Mouse (Mus musculus): ENCODE data around the gene Ncstn. TPM values are rescaled to one million over a fixed set of nuclear protein-coding genes. Genes with fewer than 3 reads are reported as not detected.

Gene Ncstn
- total RNA-seq, 4 experiments from 2014 or later, result 23.6 to 28.9 (median 24.8) TPM

GRCm38 (mm10) chr1:172072604-172073003 is 10.0 kb downstream of the Ncstn start:
- DNase-seq (ENCODE audit: low spot score in 2 of 2), result no peak

DNA sequence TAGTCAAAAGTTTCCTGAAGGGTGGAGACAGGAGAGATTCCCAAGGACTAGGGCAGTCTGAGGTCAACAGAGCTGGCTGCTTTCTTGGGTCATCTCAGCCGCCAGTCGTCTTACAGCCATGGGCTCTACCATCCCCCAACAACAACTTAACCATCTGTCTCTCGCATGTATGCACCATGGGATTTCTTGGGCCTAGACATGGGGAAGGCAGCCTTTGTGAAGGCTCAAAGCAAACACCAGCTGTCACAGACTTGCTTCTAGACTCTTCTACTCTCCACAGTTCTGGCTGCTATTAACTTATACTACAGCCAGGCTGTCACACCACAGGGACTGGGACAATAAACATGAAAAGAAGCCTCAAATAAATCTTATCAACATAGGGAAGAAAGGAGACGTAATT is 11.0 kb downstream of the Ncstn start:
- no peak for DNase-seq (ENCODE audit: low spot score in 2 of 2)

GRCm38 (mm10) chr1:172070227-172070626 is 12.4 kb downstream of the Ncstn start:
- DNase-seq (ENCODE audit: low spot score in 2 of 2), result no peak

- DNase-seq (ENCODE audit: low spot score in 2 of 2), result no peak
Observed at GRCm38 (mm10) chr1:172064613-172065141, 17.9 kb downstream of the Ncstn start.

DNA sequence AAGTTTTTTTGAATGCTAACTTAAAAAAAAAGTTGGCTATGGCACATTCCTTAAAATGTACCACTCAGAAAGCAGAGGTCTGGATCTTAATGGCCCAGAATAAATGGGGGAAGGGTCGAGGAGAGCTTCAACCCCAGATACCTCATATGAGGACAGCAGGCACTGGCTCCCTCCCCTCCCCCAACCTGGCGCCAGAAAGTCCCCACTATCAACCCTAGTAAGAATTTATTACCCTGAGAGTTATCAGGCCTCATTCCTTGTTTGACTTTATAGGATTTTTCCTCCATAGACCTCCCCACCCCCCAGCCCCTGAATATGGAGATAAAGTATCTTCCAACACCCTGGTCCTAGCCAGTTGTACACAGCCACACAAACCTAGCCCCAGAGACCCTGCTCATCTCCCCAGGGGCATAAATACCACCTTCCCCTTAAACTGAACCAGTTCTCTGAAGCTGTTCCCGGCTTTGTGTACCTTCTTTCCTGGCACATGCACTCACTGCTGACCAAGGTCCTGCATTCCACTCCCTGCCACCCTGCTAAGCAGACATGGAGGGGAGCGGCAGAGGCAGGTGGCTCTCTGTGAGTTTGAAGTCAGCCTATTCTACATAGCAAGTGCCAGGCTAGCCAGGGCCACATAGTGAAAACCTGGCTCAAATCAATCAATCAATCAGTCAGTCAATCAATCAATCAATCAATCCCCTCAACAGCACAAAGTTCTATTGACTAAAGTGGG is 19.1 kb downstream of the Ncstn start:
- no peak for DNase-seq (ENCODE audit: low spot score in 2 of 2)

GRCm38 (mm10) chr1:172062101-172062500 is 20.5 kb downstream of the Ncstn start:
- DNase-seq (ENCODE audit: low spot score in 2 of 2), result no peak

GRCm38 (mm10) chr1:172061217-172061616 is 21.4 kb downstream of the Ncstn start:
- no peak for DNase-seq (ENCODE audit: low spot score in 2 of 2)

GRCm38 (mm10) chr1:172060659-172061058 is 21.9 kb downstream of the Ncstn start:
- no peak for DNase-seq (ENCODE audit: low spot score in 2 of 2)

- DNase-seq (ENCODE audit: low spot score in 2 of 2), result no peak
Observed at GRCm38 (mm10) chr1:172058874-172059273, 23.7 kb downstream of the Ncstn start.

- no peak for DNase-seq (ENCODE audit: low spot score in 2 of 2)
Observed at GRCm38 (mm10) chr1:172058321-172058720, 24.3 kb downstream of the Ncstn start.

DNA sequence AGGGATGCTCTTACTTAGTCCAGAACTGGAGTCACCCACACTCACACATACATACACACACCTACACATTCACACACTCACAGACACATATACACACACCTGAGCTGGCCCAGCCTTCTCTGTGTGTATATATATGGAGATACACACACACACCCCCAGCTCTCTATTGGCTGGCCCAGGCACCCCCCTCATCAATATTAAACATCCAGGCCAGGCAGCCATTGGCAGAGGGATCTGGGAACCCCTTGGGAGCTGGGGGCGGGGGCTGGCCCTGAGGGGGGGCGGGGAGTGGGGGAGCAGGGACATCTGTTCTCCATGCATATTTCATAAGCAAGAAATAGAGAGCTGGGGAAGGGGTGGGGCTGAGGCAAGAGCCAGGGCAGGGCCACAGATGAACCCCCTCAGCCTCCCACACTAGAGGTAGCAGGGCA is 25.1 kb downstream of the Ncstn start, which contains the start of gene Nhlh1:
TSS of gene Nhlh1 (minus strand) at position 83 of the 431 bp plus-strand sequence.
- no peak for DNase-seq (ENCODE audit: low spot score in 2 of 2)

DNA sequence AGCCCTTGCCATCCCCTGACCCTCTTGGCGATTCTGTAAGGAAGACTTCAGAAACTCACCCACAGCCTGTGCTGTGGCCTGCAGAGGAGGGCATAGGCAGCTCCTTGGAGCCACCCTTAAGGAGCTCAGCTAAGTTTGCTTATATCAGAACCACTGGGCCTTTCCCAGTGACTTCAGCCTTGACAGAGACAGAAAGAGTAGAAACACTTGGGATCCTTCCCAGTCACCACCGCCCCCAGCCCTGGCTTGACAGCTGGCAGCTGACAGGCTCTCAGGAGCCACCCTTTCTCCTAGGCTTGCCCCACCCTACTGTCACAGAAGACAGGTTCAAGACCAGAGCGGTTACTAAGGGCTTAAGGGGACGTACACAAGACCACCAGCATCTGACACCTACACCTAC is 26.3 kb downstream of the Ncstn start:
- no peak for DNase-seq (ENCODE audit: low spot score in 2 of 2)

DNA sequence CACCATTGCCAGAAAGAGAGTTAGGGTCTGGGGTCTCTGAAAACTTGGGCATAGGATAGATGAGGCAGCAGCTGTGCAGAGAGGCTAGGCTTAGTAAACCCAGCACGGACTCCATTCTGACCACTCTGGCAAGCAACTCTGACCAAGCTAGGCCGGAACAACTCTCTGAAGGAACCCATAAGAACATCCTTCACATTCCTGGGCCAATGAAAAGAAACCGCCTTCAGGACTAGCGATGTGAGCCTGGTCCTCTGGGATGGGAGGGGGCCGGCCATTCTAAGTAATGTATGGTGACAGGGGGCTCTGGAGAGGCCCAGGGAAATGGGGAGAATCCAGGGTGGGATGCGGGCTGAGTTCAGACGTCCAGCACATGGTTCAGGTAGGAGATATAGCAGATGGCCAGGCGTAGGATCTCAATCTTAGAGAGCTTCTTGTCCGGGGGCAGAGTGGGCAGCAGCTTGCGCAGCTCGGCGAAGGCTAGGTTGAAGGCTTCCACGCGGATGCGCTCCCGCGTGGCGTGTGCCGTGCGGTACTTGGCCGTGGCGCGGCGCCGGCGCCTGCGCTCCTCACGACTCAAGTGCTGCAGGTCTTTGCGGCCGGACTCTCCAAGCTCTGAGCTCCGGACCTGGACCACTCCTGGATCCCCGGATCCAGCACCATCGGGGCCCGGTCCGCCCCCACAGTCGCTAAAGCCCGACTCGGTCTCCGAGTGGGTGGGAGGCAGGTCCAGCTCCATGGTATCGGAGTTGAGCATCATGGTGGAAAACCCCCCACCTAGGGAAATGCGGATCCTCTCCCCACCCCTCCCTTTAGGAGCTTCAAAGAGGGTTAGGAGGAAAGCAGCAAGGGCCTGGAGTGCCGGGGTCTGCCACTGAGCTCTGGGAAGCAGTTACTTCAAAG is 28.8 kb downstream of the Ncstn start:
- no peak for DNase-seq (ENCODE audit: low spot score in 2 of 2)

GRCm38 (mm10) chr1:172052766-172053279 is 29.8 kb downstream of the Ncstn start:
- DNase-seq (ENCODE audit: low spot score in 2 of 2), result no peak

DNA sequence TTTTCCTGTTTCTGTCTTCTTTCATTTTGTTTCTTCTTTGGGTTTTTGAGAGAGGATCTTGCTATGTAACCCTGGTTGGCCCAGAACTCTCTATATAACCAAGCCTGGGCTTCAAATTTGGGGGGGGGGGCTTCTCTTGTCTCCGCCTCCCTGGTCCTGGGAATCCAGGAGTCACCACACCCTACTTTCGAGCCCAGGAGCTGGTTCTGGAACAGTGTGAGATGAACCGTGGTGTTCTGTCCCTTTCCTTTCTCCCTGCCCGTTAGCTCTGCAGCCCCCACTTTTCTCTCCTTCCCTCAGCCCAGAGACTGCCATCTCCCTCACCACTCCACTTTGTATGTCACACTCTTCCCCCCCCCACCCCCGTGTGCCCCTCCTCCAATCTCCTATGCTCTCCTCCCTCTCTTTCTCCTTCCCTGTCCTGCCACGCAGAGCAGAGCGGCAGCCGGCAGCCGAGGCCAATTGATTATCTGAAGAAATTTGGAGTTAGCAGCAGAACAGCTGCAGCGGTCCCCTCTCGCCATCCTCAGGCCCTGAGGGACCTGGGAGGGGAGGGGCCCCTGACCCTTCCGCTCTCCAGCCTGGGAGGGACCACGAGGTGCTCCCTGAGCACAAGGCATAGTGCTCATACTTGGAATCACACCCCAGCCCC is 33.3 kb downstream of the Ncstn start:
- no peak for DNase-seq (ENCODE audit: low spot score in 2 of 2)

DNA sequence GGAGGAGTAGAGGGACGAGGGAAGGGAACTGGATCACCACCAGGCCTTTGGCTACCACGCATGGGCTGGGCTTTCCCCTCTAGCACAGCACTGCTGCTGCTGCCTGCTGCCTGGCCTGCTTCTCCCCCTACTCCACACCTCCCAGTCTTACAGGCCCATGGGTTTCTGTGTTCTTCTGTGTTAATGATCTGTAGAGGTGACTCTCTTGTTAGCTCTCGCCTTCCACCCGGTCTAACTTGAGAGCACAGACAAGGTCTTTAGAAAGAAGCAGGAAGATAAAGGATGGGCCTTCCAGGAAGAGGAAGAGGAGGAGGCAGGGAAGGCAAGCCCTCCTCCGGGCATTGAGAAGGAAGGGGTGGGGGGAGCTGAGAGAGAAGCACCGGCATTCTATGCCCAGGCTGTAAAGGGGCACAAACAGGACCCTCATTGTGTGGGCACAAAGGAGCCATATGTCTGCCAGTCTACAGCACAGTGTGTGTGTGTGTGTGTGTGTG is 34.3 kb downstream of the Ncstn start:
- no peak for DNase-seq (ENCODE audit: low spot score in 2 of 2)

DNA sequence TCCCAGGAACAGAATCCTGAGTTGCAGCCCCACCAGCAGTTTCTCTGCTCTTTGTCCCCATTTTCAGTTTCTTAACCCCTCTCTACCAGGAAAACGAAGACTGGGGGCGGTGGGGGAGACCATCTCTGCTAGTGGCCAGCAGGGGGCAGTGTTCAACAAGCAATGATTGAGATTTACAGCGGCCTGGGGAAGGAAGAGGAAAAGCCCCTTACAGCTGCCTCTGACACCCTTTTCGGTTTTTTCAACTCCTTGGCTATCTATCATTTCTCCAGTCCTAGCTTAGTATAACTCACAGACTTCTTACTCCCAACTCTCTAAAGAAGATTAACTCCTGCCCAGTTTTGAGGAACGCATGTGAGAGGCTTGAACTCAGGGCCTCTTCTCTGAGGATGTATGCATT is 35.7 kb downstream of the Ncstn start:
- peak in 1 of 2 experiments; percentile 28 for DNase-seq (ENCODE audit: low spot score in 2 of 2)

GRCm38 (mm10) chr1:172046410-172046809 is 36.2 kb downstream of the Ncstn start:
- DNase-seq (ENCODE audit: low spot score in 2 of 2), result no peak

GRCm38 (mm10) chr1:172029914-172030313 is 52.7 kb downstream of the Ncstn start:
- DNase-seq (ENCODE audit: low spot score in 2 of 2), result peak in 1 of 2 experiments; percentile 33

GRCm38 (mm10) chr1:172028394-172029275 is 54.0 kb downstream of the Ncstn start, which contains the start of gene Vangl2:
Gene Vangl2 (minus strand): TSS chr1:172028444.
- no peak for DNase-seq (ENCODE audit: low spot score in 2 of 2)

Data from gastrocnemius, adult 8-10 months (tissue).